Mouse (Mus musculus) adrenal gland, postnatal 36 days (tissue): ENCODE results near the gene Ankar. TPM values are rescaled to one million over a fixed set of nuclear protein-coding genes. Genes with fewer than 3 reads are reported as not detected.

Source experiments
- DNase-seq, 2 experiments: peaks; one replicate each; pipeline ENCODE4 v3.0.0; 2021; ENCODE audit warnings: mixed read lengths in 1 of 2
- long read RNA-seq, 2 experiments: library from polyadenylated mRNA; stranded (forward); transcript quantifications; one replicate each; pipeline ENCODE4 v2.0.0; 2021; ENCODE audit warnings: borderline sequencing depth in 2 of 2
- total RNA-seq, 2 experiments: library from RNA; stranded (reverse); gene quantifications; 2 replicates each; pipeline ENCODE4 v1.2.3; 2021

The Ankar gene
- not detected for total RNA-seq
- long read RNA-seq, experiment 1: 0 reads
- long read RNA-seq, experiment 2: 0 reads

- no peak for DNase-seq
Observed at GRCm38 (mm10) chr1:72700479-72700878, at the start of gene Ankar. Gene Ankar (minus strand): TSS chr1:72700579.

DNA sequence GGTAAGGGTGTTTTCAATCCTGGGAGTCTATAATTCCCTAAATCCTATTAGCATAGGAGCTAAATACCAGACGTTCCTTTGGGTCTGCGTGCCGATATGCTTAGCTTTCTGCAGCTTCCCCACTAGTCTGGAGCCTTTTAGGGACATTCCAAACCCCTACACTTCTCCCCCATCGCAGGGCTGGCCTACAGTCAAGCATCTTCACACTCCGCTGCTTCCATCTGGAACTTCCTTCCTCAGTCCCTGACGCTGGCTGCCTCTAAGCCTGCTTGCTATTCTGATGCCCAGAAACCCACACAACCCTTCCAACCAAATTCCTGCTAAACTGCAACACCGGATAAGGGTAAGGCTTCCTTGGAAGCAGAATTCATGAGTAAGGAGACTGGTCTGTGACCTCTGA is 46.0 kb upstream of the Ankar start:
- DNase-seq: no peak

- DNase-seq: no peak
Observed at GRCm38 (mm10) chr1:72744816-72745506, 44.6 kb upstream of the Ankar start.

- DNase-seq: no peak
Observed at GRCm38 (mm10) chr1:72741406-72741805, 41.0 kb upstream of the Ankar start.

GRCm38 (mm10) chr1:72739681-72740063 is 39.3 kb upstream of the Ankar start:
- no peak for DNase-seq

DNA sequence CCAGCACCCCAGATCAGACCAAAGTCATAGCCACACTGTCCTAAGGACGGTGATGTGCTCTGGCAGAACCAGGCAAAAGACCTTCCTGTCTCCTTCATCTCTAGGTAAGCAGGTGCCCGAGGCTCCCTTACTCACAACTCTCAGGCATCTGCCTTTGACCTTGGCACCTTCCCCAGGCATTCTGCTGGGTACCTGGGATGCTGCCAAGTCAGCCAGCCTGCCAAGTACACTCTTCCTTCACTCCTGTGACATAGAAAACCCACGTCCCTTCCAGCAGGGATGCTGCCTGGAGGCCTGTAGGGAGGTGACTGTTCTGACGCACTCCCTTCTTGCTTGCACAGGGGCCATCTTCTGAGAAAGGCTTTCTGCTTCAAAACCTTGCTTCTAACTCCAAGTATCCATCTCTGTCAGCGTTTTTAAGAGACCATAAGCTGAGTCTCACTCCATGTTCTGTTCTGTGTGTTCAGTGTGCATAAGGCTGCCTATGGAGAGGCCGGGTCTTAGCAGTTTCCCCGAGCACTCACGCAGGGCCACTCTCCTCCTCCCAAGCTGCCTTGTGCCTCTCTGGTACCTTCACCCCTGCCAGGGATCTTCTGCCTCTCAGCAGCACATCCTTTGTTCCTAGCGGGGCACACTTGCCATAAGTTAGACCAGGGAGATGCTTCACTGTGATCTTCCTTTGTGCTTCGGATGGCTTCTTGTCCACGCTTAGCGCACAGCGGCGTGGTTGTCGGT is 38.7 kb upstream of the Ankar start:
- DNase-seq: peak; percentile 60 to 73

DNA sequence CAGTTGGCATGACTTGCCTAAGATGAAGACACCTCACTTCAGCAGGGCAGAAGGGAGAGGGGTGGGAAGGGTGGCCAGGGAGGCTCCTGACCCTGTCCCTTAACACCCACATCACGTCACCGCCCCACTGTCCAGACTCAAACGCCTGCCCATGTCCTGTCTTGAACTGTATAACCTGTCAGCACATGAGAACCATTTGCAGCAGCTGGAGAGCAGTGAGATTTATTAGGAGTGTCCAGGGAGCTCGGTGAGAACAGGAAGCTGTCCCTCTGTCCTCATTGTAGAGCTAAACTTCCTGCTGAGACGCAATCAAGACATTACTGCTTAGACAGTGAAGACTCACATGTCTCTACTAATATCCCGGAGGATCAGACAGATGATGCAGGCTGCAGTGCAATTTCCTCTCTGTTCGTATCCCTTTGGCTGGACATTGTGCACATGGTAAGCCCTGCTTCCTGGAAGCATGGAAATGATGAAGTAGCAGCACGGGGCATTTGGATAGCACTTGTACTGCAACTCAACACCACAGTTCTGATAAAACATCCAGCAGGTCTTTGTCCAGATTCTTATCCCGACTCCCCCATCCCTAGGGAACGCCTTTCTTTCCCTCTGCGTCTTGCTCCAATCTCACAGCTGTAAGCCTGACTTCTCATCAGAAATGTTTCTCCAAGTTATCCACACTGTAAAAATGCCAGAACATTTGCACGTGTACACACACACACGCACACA is 36.2 kb upstream of the Ankar start:
- no peak for DNase-seq

DNA sequence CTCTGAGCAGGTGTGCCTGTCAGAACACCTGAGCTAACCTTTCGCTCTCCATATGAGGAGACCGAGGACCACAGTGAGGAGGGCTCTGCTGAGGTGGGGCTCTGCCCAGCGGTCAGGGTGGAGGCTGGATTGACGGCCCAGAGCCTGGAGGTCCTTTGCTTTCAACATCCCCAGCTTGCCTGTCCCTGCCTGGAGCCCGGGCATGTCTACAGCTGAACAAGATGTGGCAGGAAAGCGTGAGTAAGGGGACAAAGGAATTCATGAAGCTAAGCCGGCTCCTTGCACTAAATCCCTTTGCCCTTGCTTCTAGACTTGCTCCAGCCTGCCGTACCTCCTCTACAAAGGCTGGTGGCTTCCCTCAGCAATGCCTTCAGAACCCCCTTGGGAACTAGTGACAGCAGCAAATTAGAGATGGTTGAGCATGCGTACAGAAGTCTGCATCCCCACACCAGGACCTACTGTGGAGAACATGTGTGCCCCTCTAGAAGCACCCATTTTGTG is 32.9 kb upstream of the Ankar start:
- DNase-seq: no peak

GRCm38 (mm10) chr1:72730126-72730525 is 29.7 kb upstream of the Ankar start:
- DNase-seq: no peak

DNA sequence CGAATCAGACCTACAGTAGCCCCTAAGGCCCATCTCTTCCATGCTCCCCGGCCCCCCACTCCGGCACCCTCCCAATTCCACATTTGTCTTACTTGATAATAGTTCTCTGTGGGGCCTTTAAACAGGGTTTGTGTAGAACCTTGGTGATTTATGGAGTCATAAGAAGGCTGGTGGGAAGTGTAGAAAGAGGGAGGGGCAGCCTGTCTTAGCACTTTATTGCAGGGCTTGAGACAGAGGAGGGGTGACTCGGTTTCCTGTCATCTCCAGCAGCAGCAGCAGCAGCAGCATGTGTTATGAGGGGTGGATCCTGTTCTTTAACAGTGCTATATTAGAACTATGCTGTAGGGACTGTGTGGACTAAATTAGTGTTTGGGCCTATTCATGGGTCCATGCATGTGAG is 28.4 kb upstream of the Ankar start:
- DNase-seq: no peak

DNA sequence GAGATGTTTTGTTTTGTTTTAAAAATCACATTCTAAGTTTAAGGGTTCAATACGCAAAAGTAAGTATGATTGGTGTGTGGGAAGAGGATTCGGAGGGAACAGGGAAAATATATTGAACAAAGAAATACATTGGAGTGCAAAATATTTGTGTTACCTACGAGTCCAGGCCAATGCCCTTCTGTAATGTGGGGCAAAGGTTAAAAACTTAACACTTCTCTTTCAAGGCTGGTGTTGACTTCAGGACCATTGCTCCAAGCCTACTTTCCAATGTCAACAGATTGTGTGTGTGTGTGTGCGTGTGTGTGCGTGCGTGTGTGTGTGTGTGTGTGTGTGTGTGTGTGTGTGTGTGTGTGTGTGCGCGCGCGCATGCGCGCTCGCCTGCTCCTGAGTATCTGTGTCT is 25.6 kb upstream of the Ankar start:
- DNase-seq: no peak

- no peak for DNase-seq
Observed at GRCm38 (mm10) chr1:72724354-72724753, 24.0 kb upstream of the Ankar start.

- DNase-seq: no peak
Observed at GRCm38 (mm10) chr1:72722646-72723045, 22.3 kb upstream of the Ankar start.

GRCm38 (mm10) chr1:72720115-72720725 is 19.8 kb upstream of the Ankar start:
- no peak for DNase-seq

GRCm38 (mm10) chr1:72718846-72719245 is 18.5 kb upstream of the Ankar start:
- DNase-seq: peak; percentile 66 to 81

DNA sequence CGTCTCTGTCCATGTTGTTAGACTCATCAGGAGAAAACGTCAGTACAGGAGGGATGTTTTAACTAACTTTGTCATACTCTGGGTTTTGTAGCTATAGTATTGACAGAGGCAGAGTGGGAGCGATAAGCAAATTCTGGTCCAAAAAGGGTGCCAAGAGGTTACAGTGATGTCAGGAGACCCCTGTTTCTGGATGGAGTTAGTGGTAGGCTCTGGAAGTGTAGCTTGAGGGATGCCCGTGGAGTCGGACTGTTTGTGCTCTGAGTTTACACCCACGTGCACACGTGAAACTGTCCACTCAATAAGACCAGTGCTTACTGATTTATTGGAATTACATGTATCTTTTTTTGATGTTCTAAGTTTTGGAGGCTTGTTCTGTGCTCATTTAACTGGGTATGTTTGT is 17.2 kb upstream of the Ankar start:
- no peak for DNase-seq

GRCm38 (mm10) chr1:72716926-72717325 is 16.5 kb upstream of the Ankar start:
- DNase-seq: peak; percentile 79 to 85

GRCm38 (mm10) chr1:72716421-72716820 is 16.0 kb upstream of the Ankar start:
- no peak for DNase-seq

DNA sequence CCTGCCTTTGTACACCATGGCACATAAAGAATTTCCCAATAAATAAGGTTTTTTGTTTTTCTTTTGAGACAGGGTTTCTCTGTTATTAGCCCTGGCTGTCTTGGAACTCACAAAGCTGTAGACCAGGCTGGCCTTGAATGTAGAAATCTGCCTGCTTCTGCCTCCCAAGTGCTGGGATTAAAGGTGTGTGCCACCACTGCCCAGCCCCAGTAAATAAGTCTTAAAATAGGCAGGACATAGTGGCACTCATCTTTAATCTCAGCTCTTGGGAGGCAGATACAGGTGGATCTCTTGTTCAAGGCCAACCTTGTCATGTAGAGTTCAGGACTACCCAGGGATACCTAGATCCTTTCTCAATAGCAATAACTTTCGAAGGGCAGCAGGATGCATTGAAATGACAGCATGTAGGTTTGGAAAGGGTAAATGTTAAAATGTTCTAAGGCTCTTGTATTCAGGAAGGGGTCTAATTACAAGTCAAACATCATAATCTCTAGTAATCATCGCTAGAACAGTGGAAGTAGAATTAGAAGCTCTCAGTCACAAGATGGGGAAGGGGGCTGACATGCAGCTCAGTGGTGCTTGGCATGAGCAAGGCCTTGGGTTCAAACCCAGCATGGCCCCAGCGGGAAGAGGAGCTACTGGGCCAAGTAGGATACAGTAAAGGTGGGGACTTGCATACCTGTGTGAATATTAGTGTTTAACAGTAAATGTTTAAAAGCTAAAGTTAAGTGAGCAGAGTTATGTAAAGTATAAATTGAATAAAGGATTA is 15.4 kb upstream of the Ankar start:
- no peak for DNase-seq

DNA sequence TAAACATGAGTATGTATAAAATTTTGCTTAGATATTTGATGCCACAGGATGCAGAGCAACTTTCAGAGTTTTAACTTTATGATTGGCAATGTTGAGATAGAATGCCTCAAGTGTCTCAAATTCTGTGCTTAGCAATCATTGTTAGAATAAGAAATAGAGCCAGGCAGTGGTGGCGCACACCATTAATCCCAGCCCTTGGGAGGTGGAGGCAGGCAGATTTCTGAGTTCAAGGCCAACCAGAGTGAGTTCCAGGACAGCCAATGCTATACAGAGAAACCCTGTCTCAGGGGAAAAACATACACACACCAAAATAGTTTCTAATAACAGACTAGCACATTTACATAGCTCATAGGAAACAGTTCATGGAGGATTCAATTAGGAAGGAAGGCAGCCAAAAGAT is 14.7 kb upstream of the Ankar start:
- no peak for DNase-seq

DNA sequence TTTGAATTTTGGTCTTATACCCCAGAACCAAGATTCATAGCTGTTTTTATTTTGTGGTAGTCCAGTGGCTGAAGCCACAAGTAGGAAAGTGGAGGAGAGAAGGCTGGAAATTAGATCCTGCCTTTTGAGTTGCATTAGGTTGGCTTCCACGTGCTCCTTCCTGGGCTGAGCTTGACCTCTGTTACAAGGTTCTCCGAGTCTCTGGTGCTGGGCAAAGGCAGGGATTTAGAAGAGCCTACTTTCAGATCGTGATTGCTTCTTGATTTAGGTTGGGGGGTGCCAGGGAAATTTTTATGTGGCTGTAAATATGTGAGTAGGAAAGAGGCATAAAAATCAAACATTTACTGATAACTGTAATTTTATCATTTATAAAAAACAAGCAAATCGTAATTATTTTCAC is 14.2 kb upstream of the Ankar start:
- DNase-seq: no peak

DNA sequence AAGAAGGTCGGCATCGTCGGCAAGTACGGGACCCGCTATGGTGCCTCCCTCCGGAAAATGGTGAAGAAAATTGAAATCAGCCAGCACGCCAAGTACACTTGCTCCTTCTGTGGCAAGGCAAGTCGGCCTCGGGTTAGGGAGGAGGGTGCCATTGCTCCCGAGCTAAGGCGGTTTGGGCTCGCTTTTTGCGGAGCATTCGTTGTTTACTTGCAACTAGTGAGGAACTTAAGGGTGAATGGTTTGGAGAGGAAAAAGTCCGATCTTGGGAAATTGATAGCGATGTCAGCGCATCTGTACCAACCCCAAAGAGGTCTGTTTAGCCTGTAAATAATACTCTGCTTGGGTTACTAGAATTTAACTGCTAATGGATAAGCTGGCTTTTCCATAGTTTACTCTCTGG is 11.3 kb upstream of the Ankar start:
- peak in 1 of 2 experiments; percentile 26 for DNase-seq
